Mouse (Mus musculus): Measurements from ENCODE around the gene Nxph1. TPM values are rescaled to one million over a fixed set of nuclear protein-coding genes. Genes with fewer than 3 reads are reported as not detected.

Nxph1 gene
- total RNA-seq (2023) = not detected

DNA sequence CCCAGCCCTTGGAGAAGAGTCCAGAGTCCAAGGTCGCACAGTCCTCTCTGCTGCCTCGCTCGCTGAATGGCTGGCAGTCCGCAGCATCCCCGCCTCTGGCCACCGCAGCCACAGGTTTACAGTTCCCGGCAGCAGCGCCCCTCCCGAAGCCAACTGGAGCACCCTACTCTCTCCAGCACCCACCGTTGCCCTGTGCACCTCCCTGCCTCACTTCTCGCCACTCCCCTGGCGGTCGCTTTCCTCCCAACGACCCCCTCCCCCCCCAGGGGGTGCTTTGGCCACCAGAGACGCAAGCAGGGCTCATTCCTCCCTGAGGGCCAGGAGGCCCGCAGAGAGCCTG, at the start of gene Nxph1:
Nxph1 (plus strand) TSS at position 301 of the 340 bp plus-strand sequence.

Other genes starting within 250 kb of the Nxph1 start
- gene Ica1, start 169.9 kb upstream of the Nxph1 start, total RNA-seq (2023) = not detected

Measured in B cell, adult 67 days (primary cell).